Mouse (Mus musculus) neutrophil, adult 5-6 weeks (primary cell): ENCODE measurements around the gene Stk10. TPM values are rescaled to one million over a fixed set of nuclear protein-coding genes. Genes with fewer than 3 reads are reported as not detected.

ENCODE experiments used
- ATAC-seq: fragments of 151-379, 151-347 bp; 2 replicates; pipeline ENCODE4 v1.8.0; 2017; ENCODE audit warnings: mild to moderate bottlenecking, moderate TSS enrichment; ENCODE audit not compliant: insufficient number of reproducible peaks, poor library complexity, low FRiP score, severe bottlenecking; ENCODE audit errors: extremely low read depth
- total RNA-seq: library from RNA; stranded (forward); fragments of 200-1000 nt; gene quantifications from 2 replicates; pipeline ENCODE4 v1.2.3, GENCODE M21; 2017

The Stk10 gene
- total RNA-seq, 1 experiment from 2014 or later = 193 TPM

DNA sequence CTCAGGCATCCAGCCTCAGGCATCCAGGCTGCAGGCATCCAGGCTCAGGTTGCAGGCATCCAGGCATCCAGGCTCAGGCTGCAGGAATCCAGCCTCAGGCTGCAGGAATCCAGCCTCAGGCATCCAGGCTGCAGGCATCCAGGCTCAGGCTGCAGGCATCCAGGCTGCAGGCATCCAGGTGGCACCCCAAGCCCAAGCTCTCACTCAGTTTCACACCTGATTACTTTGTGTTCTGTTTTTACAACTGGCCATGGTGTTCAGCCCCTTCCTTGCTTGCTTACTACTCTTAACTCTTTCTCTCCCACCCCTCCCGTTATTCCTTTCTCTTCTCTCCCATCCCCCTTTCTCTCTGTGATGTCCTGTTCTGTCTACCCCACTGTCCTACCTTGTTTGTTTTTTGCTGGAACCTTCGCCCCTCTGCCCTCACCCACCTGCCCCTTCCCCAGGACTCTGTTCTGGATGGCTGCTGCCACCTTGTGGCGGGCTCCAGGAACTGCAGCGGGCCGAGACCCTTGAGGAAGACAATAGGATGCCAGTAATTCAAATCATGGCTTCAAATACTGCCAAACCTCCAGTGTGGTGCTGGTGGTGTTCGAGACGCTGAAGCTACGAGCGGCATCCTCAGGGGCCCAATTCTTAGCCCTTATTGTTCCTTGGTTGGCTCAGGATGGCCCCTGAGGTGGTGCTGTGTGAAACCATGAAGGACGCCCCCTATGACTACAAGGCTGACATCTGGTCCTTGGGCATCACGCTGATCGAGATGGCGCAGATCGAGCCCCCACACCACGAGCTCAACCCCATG, 55.2 kb downstream of the Stk10 start:
- ATAC-seq = no peak

GRCm38 (mm10) chr11:32588892-32589172, 55.7 kb downstream of the Stk10 start:
- no peak for ATAC-seq

DNA sequence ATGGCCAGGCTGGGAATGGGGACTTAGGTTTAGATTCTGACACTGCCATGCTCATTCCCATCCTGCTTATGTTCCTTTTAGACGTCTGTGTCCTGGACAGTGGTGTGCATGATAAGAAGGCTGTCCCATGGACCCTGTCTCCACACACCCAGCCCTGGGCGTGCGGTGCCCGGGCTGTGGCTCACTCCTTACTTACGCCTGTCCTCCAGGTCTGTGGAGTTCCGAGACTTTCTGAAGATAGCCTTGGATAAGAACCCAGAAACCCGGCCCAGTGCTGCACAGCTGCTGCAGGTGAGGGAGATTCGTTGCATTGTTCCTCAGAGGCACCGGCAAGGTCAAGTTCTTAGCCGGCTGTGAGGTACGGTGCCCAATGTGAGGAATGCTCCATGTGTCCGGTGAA, 56.1 kb downstream of the Stk10 start:
- no peak for ATAC-seq

GRCm38 (mm10) chr11:32589791-32590190, 56.7 kb downstream of the Stk10 start:
- ATAC-seq = no peak

DNA sequence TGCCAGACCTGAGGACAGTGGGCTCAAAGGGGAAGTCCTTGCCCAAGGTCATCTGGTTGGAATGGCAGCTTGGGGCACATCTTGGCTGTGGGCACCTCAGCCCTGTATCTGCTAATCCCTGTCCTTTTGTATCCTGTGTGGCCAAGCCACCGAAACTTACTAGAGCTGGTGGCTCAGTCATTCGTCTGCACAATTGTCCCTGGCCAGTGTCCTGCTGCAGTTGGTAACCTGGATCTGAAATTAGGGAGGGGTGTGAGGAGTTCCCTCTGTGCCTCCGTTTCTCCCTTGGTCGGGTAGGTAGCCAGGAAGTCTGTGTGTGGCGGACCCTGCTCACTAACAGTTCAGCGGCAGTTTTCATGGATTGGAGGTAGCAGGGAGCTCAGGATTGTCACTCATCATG, 57.1 kb downstream of the Stk10 start:
- ATAC-seq = no peak

DNA sequence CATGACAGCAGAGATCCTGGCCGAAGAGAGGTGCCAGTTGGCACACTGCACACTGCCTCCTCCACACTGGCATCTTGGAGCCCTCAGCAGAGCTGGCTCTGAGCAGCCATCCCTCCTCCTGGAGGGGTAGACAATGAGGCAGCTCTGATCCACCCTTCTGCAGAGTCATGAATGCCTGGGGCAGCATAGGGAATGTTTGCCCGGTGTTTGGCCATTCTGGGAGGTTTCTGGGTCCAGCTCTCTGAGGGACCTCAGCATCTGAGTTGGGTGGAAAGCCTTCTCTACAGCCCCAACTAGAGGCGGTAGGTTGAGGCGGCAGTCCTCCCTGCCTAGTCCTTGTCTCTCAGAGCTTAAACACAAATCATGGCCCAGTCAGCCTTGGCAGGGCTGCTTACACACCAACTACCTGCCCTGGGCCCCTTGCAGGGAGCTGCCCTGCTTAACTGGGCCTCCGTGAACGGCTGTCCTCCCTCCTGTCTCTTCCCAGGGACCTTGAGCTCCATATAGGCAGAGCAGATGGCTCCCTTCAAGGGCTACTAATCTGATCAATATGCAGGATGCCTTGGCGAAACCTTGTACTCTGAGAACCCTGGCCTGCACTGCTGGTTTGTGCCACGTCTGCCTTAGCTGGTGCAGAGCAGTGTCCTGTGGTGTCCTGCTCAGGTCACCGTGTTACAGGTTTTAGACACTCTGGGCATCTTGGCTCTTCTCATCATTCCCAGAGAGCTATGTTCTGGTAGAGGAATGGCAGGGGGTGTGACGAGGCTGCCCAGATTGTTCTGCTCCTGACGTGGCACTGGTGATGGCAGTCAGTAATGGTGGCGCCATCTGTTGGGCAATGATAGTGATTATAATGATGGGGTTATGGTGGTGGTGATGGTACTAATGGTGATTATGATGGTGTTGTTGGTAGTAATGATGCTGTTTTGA, 59.1 kb downstream of the Stk10 start:
- ATAC-seq = no peak

DNA sequence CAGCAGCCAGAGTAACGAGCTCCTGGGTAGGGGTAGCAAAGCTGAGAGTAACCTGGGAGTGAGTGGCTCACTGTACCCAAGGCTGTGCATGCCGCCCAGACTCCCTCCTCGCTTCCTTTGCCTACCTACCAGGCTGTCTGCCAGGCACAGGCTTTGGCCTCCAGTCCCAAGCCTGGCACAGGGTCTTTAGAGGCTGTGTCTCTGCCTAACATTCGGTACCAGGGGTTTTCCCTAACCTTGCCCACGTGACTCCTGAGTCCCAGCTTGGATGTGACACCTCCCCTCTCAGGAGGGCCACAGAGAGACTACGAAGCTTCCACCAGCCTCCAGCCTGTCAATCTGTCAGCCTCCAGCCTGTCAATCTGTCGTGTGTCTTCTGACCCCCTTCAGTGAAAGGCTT, 60.0 kb downstream of the Stk10 start:
- no peak for ATAC-seq

- no peak for ATAC-seq
Observed at GRCm38 (mm10) chr11:32594122-32594521, 61.0 kb downstream of the Stk10 start.

DNA sequence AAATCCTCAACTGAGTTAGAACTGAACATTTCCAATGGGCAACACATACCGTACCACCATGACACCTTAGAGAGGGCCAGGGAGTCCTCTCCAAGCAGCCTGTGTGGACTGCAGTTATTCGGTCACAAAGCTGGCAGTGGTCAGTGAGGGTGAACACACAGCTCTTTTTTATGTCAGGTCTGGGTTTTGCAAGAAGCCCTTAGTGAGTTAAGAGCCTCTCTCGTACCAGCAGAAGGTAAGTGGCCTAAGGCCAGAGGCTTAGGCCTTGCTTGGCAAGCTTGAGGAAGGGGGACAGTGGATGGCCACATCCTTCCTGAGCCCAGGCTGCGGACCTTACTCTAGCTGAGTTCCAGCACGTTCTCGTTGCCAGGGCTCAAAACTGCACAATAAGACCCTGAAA, 67.3 kb downstream of the Stk10 start:
- ATAC-seq = no peak

- no peak for ATAC-seq
Observed at GRCm38 (mm10) chr11:32601528-32602323, 68.6 kb downstream of the Stk10 start.

DNA sequence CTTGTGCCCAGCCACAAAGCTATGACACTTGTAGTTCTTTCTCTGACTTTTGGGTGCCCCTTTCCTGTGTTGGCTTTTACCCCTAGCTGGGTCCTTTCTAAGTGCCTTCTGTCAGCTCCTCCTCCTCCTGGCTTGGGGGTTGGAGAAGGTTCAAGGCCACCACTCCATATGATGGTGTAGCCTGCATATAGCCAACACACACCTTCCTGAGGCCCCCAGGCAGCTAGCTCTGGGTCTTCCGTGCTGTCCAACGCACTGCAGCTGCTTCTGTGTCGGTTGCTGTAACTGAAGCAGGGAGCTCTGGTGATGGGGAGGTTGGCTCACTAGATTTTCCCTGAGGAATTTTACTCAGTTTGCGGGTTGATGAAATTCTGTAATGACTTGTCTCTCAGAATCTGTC, 71.6 kb downstream of the Stk10 start:
- ATAC-seq = no peak

DNA sequence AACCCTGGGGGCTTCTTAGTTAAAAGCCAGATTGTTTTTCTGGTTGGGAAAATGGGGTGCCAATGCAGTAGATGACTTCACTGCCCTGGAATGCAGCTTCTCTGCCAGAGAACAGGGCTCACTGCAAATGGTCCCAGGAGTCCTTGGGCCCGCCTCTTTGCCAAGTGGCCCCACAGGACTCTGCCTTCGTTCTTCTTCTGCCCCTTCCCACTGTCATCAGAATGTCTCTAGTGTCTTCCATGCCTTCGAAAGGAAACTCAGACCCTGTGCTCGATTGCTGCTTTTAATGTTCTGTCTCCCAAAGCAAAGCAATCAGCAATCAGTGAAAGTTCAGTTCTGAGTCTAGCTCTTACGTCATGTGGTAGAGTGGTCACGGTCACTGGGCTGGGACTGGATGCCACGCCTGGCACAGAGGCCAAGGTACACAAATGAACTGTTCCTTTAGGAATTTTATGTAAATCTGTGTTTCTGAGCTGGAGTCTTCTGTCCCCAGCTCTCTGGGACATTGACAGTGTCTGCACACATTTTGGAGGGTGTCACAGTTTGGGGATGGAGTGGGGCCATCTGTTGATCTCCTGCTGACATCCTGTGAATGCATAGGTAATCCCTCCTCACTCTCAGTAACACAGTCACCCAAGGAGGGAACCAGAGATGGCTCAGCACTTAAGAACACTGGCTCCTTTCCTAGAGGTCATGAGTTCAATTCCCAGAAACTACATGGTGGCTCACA, 72.2 kb downstream of the Stk10 start:
- ATAC-seq = no peak

DNA sequence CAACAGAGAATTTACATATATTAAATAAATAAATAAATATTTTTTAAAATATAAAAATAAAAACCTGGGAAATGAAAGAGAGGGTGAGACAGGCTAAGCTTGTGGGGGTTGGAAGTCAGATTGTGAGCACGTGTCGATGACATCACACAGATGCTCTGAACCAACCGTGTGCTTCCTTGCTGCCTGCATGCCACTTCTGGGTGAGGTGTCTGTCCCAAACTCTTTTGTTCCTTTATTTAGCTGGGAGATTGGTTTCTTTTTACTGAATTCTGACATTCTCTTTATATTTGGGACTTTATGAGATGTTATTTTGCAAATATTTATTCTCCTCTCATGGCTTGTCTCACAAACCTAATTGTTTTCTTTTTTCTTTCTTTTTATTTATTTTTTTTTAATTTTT, 72.8 kb downstream of the Stk10 start:
- no peak for ATAC-seq

GRCm38 (mm10) chr11:32607319-32607718, 74.2 kb downstream of the Stk10 start:
- no peak for ATAC-seq

GRCm38 (mm10) chr11:32610616-32611015, 77.5 kb downstream of the Stk10 start:
- no peak for ATAC-seq

DNA sequence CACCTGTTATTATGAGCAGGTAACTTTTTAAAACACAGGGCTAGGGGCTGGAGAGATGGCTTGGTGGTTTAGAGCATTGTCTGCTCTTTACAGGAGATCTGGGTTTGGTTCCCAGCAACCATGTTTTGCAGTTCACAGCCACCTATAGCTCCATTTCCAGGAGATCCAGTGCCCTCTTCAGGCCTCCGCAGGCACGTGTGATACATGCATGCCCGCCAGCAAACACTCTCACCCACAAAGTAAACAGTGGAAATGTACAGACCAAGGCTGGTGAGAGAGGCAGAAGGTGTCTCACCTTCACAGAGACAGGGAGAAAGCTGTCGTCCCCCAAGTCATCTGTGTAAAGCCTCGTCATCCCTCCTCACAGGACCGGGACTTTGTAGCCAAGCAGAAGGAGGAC, 79.2 kb downstream of the Stk10 start:
- no peak for ATAC-seq

DNA sequence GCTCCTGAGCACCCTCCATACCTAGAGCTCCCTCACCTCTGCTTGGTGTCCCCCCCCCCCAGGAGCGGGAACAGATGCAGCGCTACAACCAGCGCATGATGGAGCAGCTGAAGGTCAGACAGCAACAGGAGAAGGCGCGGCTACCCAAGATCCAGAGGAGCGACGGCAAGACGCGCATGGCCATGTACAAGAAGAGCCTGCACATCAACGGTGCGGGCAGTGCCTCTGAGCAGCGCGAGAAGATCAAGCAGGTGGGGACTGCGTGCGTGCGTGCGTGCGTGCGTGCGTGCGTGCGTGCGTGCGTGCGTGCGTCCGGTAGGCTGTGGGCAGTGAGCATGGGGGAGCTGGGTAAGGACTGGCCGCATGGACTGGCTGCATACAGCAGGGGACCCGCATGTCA, 81.4 kb downstream of the Stk10 start:
- no peak for ATAC-seq

DNA sequence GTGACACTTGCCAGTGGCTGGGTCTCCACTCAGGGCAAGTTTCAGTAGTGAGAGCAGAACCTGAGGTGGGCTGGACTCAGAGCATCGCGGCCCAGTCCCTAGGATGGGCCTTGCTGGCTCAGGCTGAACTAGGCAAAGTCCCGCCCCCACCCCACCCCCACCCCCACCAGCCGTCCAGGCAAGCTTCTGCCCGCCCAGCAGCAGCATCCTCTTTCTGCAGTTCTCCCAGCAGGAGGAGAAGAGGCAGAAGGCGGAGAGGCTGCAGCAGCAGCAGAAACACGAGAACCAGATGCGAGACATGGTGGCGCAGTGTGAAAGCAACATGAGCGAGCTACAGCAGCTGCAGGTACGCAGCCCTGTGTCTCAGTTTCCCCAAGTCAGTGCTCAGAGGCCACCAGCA, 82.5 kb downstream of the Stk10 start:
- ATAC-seq = no peak

DNA sequence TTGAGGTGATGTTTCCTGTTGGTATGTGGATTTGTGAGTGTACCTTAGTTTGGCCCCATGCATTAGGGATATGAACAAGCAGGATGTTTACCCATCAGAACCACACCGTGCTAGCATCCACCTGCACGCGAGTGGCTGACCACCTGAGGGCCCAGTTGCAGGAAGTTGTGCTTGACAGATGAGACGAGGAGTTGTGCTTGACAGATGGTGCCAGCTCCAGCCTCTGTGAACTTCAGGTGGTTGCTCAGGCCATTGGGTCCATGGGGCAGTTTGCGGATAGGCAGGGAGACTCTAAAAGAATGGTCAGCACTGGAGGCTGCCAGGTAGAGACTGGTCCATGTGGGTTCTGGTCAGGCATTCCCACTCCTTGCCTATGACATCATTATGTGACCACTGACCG, 83.0 kb downstream of the Stk10 start:
- ATAC-seq = no peak
